Mouse (Mus musculus): ENCODE results near the gene 1700020L24Rik.

- no peak for TF ChIP-seq CTCF (IDR thresholded peaks at IDR 0.05; ENCODE audit: low read depth, low read length)
- TF ChIP-seq GATA1 (IDR thresholded peaks at IDR 0.05; ENCODE audit: borderline replicate concordance, low read length), result no peak
- no peak for TF ChIP-seq GATA2 (IDR thresholded peaks at IDR 0.05; ENCODE audit: borderline replicate concordance, low read depth, low read length)
Observed at GRCm38 (mm10) chr11:83457912-83458601, 20.6 kb downstream of the 1700020L24Rik start.

Data from G1E (cell line).